Mouse (Mus musculus) liver, embryonic 16.5 days (tissue): ENCODE results near the gene Ncstn. TPM values are rescaled to one million over a fixed set of nuclear protein-coding genes. Genes with fewer than 3 reads are reported as not detected.

Source experiments
- ATAC-seq: fragments of 200-750 bp; cut with Nextera tagmentation; 2 replicates; pipeline ENCODE4 v1.8.0; 2017; ENCODE audit warnings: low read depth, mild to moderate bottlenecking, moderate number of reproducible peaks, moderate library complexity
- H3K27ac ChIP-seq: fragments of 300-500 bp; sonication (generic); 2 replicates; pipeline ENCODE4 v1.5.1; 2014; ENCODE audit warnings: mild to moderate bottlenecking, low read length
- H3K27me3 ChIP-seq: fragments of 300-500 bp; sonication (generic); 2 replicates; pipeline ENCODE4 v1.6.1; 2014; ENCODE audit warnings: low read depth, low read length, mixed read lengths; ENCODE audit not compliant: control insufficient read depth, insufficient read depth
- H3K36me3 ChIP-seq: fragments of 300-500 bp; sonication (generic); 2 replicates; pipeline ENCODE4 v1.6.1; 2014; ENCODE audit warnings: mild to moderate bottlenecking; ENCODE audit not compliant: control insufficient read depth, insufficient read depth
- H3K4me1 ChIP-seq: fragments of 300-500 bp; sonication (generic); 2 replicates; pipeline ENCODE4 v1.6.1; 2014; ENCODE audit warnings: low read depth, low read length, mixed read lengths; ENCODE audit not compliant: control insufficient read depth
- H3K4me2 ChIP-seq: fragments of 300-500 bp; sonication (generic); 2 replicates; pipeline ENCODE4 v1.6.1; 2014; ENCODE audit warnings: low read depth, low read length, mixed read lengths
- H3K4me3 ChIP-seq: fragments of 300-500 bp; sonication (generic); 2 replicates; pipeline ENCODE4 v1.5.1; 2014; ENCODE audit warnings: low read depth, mild to moderate bottlenecking, low read length
- H3K9ac ChIP-seq: fragments of 300-500 bp; sonication (generic); 2 replicates; pipeline ENCODE4 v1.6.1; 2014; ENCODE audit warnings: low read depth, low read length
- H3K9me3 ChIP-seq: fragments of 300-500 bp; sonication (generic); replicated peaks from 2 replicates; pipeline ENCODE4 v1.6.1; 2016; ENCODE audit warnings: low read length; ENCODE audit not compliant: control insufficient read depth
- WGBS: fragments of 180-500 bp; shearing (Covaris S2); extraction: QIAGEN DNeasy Blood & Tissue Kit; methylation state at CpG from one replicate; pipeline ENCODE4 v1.1.7; 2014; ENCODE audit not compliant: insufficient replicate concordance; 5-methylcytosine and 5-hydroxymethylcytosine counted together
- polyA plus RNA-seq: library from polyadenylated mRNA; unstranded; fragments of >200 nt; fragmentation: Nextera tagmentation; extraction: Ambion mirVana; gene quantifications from 2 replicates; pipeline ENCODE4 v1.2.1, GENCODE M21; 2015

Ncstn gene
- polyA plus RNA-seq, 1 experiment from 2014 or later, result 42.9 TPM

- H3K4me1 ChIP-seq, result no peaks in the 10 kb centered on the region
- H3K9me3 ChIP-seq, result no peaks in the 10 kb centered on the region
- H3K36me3 ChIP-seq, result peaks cover 31% of the 10 kb centered on the region
- no peak for ATAC-seq
- H3K4me3 ChIP-seq, result no peak overlapping the region
- H3K27me3 ChIP-seq, result no peaks in the 10 kb centered on the region
- no peak overlapping the region for H3K9ac ChIP-seq
- H3K4me2 ChIP-seq, result no peak overlapping the region
- H3K27ac ChIP-seq, result no peak overlapping the region
Observed at GRCm38 (mm10) chr1:172094295-172094694, 11.7 kb upstream of the Ncstn start.

- 76% methylated on average over 3 of the region's 3 CpGs for WGBS
- H3K27me3 ChIP-seq, result no peaks in the 10 kb centered on the region
- no peak overlapping the region for H3K4me2 ChIP-seq
- H3K36me3 ChIP-seq, result peaks cover 31% of the 10 kb centered on the region
- no peaks in the 10 kb centered on the region for H3K4me1 ChIP-seq
- H3K9me3 ChIP-seq, result no peaks in the 10 kb centered on the region
- H3K4me3 ChIP-seq, result no peak overlapping the region
- H3K9ac ChIP-seq, result no peak overlapping the region
- no peak overlapping the region for H3K27ac ChIP-seq
- no peak for ATAC-seq
Observed at GRCm38 (mm10) chr1:172093522-172093921, 10.9 kb upstream of the Ncstn start.

- Histone ChIP-seq H3K36me3 (no peaks in the 10 kb centered on the region), H3K9me3 (no peaks in the 10 kb centered on the region), H3K27ac (peak overlapping the region; percentile 82), H3K27me3 (no peaks in the 10 kb centered on the region), H3K9ac (peak overlapping the region; percentile 92), H3K4me3 (peak overlapping the region; percentile 96), H3K4me1 (peaks cover 17% of the 10 kb centered on the region), H3K4me2 (peak overlapping the region; percentile 79)
- WGBS, result under 1% methylated on average over 24 of the region's 24 CpGs
- ATAC-seq, result peak; percentile 54
Observed at GRCm38 (mm10) chr1:172082899-172083445, 377 bp upstream of the Ncstn start.

GRCm38 (mm10) chr1:172077981-172078380 is 4.6 kb downstream of the Ncstn start:
- no peak for ATAC-seq
- Histone ChIP-seq H3K4me3 (no peak overlapping the region), H3K27ac (no peak overlapping the region), H3K27me3 (no peaks in the 10 kb centered on the region), H3K36me3 (peaks cover 15% of the 10 kb centered on the region), H3K9me3 (no peaks in the 10 kb centered on the region), H3K9ac (no peak overlapping the region), H3K4me1 (peaks cover 8% of the 10 kb centered on the region), H3K4me2 (no peak overlapping the region)
- WGBS, result 52% methylated on average over 5 of the region's 5 CpGs

- Histone ChIP-seq H3K4me3 (no peak overlapping the region), H3K4me1 (no peaks in the 10 kb centered on the region), H3K9me3 (no peaks in the 10 kb centered on the region), H3K9ac (no peak overlapping the region), H3K27ac (no peak overlapping the region), H3K27me3 (no peaks in the 10 kb centered on the region), H3K4me2 (no peak overlapping the region), H3K36me3 (peaks cover 54% of the 10 kb centered on the region)
- no peak for ATAC-seq
- WGBS, result 84% methylated on average over 7 of the region's 7 CpGs
Observed at GRCm38 (mm10) chr1:172072604-172073003, 10.0 kb downstream of the Ncstn start.

GRCm38 (mm10) chr1:172071556-172071955 is 11.0 kb downstream of the Ncstn start:
- Histone ChIP-seq H3K27ac (no peak overlapping the region), H3K9me3 (no peaks in the 10 kb centered on the region), H3K27me3 (no peaks in the 10 kb centered on the region), H3K4me2 (no peak overlapping the region), H3K9ac (no peak overlapping the region), H3K4me3 (no peak overlapping the region), H3K36me3 (peaks cover 64% of the 10 kb centered on the region), H3K4me1 (no peaks in the 10 kb centered on the region)
- WGBS, result 72% methylated on average over 4 of the region's 4 CpGs
- ATAC-seq, result no peak

GRCm38 (mm10) chr1:172070227-172070626 is 12.4 kb downstream of the Ncstn start:
- no peak overlapping the region for H3K27ac ChIP-seq
- H3K4me2 ChIP-seq, result no peak overlapping the region
- no peaks in the 10 kb centered on the region for H3K9me3 ChIP-seq
- H3K36me3 ChIP-seq, result peaks cover 70% of the 10 kb centered on the region
- 81% methylated on average over 6 of the region's 6 CpGs for WGBS
- no peaks in the 10 kb centered on the region for H3K27me3 ChIP-seq
- H3K9ac ChIP-seq, result no peak overlapping the region
- no peak for ATAC-seq
- no peak overlapping the region for H3K4me3 ChIP-seq
- H3K4me1 ChIP-seq, result no peaks in the 10 kb centered on the region

GRCm38 (mm10) chr1:172064613-172065141 is 17.9 kb downstream of the Ncstn start:
- no peak overlapping the region for H3K27ac ChIP-seq
- no peaks in the 10 kb centered on the region for H3K27me3 ChIP-seq
- WGBS, result 74% methylated on average over 13 of the region's 13 CpGs
- H3K9ac ChIP-seq, result no peak overlapping the region
- H3K4me2 ChIP-seq, result no peak overlapping the region
- H3K36me3 ChIP-seq, result peaks cover 29% of the 10 kb centered on the region
- no peak overlapping the region for H3K4me3 ChIP-seq
- H3K4me1 ChIP-seq, result no peaks in the 10 kb centered on the region
- H3K9me3 ChIP-seq, result no peaks in the 10 kb centered on the region
- no peak for ATAC-seq

GRCm38 (mm10) chr1:172063291-172064023 is 19.1 kb downstream of the Ncstn start:
- Histone ChIP-seq H3K27me3 (no peaks in the 10 kb centered on the region), H3K4me1 (no peaks in the 10 kb centered on the region), H3K27ac (no peak overlapping the region), H3K9ac (no peak overlapping the region), H3K36me3 (peaks cover 19% of the 10 kb centered on the region), H3K4me2 (no peak overlapping the region), H3K4me3 (no peak overlapping the region), H3K9me3 (no peaks in the 10 kb centered on the region)
- no peak for ATAC-seq
- 41% methylated on average over 4 of the region's 4 CpGs for WGBS
